ENCODE assay signal across 28 mouse cellular contexts in genomic region chr10:87906757-87907307, GRCm38 (mm10). TPM values are rescaled to one million over a fixed set of nuclear protein-coding genes. Genes with fewer than 3 reads are reported as not detected.
"Had no signal": no experiment of that assay in that cellular context is flagged by ENCODE, and none has a peak within 500 bp of the region (broad histone marks: within the 10 kb centered on the region; RNA-seq: fewer than 3 reads in every experiment).

No protein-coding gene starts in this region.

- H3K27ac ChIP-seq: embryonic facial prominence, embryonic 10.5 days; embryonic facial prominence, embryonic 12.5 days; embryonic facial prominence, embryonic 13.5 days; embryonic facial prominence, embryonic 15.5 days; forebrain, embryonic 10.5 days; forebrain, embryonic 12.5 days; forebrain, embryonic 13.5 days; forebrain, embryonic 15.5 days; gastrocnemius, adult 2 months had no signal

- H3K9me3 ChIP-seq: embryonic facial prominence, embryonic 10.5 days; embryonic facial prominence, embryonic 12.5 days; embryonic facial prominence, embryonic 13.5 days; embryonic facial prominence, embryonic 15.5 days; forebrain, embryonic 10.5 days; forebrain, embryonic 12.5 days; forebrain, embryonic 13.5 days; forebrain, embryonic 15.5 days had no signal

- H3K4me2 ChIP-seq: embryonic facial prominence, embryonic 12.5 days; embryonic facial prominence, embryonic 13.5 days; embryonic facial prominence, embryonic 15.5 days; forebrain, embryonic 12.5 days; forebrain, embryonic 13.5 days; forebrain, embryonic 15.5 days had no signal

- H3K4me1 ChIP-seq: forebrain, embryonic 12.5 days; forebrain, embryonic 13.5 days; forebrain, embryonic 15.5 days had no signal

- H3K4me3 ChIP-seq: embryonic facial prominence, embryonic 10.5 days; embryonic facial prominence, embryonic 12.5 days; embryonic facial prominence, embryonic 13.5 days; embryonic facial prominence, embryonic 15.5 days; erythroblast, embryonic 14.5 days; forebrain, embryonic 10.5 days; forebrain, embryonic 12.5 days; forebrain, embryonic 13.5 days; forebrain, embryonic 15.5 days; gastrocnemius, adult 2 months had no signal

- ATAC-seq: forebrain, embryonic 13.5 days; forebrain, embryonic 14.5 days; forebrain, embryonic 15.5 days; forebrain, embryonic 16.5 days; forebrain, postnatal 0 days had no signal

- H3K9ac ChIP-seq: embryonic facial prominence, embryonic 12.5 days; embryonic facial prominence, embryonic 13.5 days; embryonic facial prominence, embryonic 15.5 days; forebrain, embryonic 12.5 days; forebrain, embryonic 13.5 days; forebrain, embryonic 15.5 days; forebrain, postnatal 0 days had no signal

- H3K36me3 ChIP-seq: embryonic facial prominence, embryonic 10.5 days; embryonic facial prominence, embryonic 12.5 days; embryonic facial prominence, embryonic 13.5 days; embryonic facial prominence, embryonic 15.5 days; forebrain, embryonic 10.5 days; forebrain, embryonic 12.5 days; forebrain, embryonic 15.5 days had no signal

- DNase-seq: cerebellum, adult 2 months; cerebellum, adult 8-10 months; cerebellum, adult 9-10 months; cerebellum, adult 9-11 months; cerebellum, postnatal 10 days; cerebellum, postnatal 14 days; cerebellum, postnatal 25 days; cerebellum, postnatal 36 days; embryo, embryonic 11 days; forebrain, postnatal 0 days; gastrocnemius, adult 2 months; gastrocnemius, postnatal 10 days; gastrocnemius, postnatal 14 days; gastrocnemius, postnatal 25 days; gastrocnemius, postnatal 36 days; heart, adult 18-20 months had no signal

- H3K27me3 ChIP-seq: embryonic facial prominence, embryonic 12.5 days; embryonic facial prominence, embryonic 13.5 days; embryonic facial prominence, embryonic 15.5 days; forebrain, embryonic 12.5 days; forebrain, embryonic 13.5 days; forebrain, embryonic 15.5 days had no signal

RNA-seq across cellular contexts. Expression of gene Igf1, which starts 48.8 kb away (rescaled TPM):
- total RNA-seq: granulocyte monocyte progenitor cell, adult 5-6 weeks had no signal
